8 mouse cellular contexts compared by ENCODE assay signal in the genomic region with DNA sequence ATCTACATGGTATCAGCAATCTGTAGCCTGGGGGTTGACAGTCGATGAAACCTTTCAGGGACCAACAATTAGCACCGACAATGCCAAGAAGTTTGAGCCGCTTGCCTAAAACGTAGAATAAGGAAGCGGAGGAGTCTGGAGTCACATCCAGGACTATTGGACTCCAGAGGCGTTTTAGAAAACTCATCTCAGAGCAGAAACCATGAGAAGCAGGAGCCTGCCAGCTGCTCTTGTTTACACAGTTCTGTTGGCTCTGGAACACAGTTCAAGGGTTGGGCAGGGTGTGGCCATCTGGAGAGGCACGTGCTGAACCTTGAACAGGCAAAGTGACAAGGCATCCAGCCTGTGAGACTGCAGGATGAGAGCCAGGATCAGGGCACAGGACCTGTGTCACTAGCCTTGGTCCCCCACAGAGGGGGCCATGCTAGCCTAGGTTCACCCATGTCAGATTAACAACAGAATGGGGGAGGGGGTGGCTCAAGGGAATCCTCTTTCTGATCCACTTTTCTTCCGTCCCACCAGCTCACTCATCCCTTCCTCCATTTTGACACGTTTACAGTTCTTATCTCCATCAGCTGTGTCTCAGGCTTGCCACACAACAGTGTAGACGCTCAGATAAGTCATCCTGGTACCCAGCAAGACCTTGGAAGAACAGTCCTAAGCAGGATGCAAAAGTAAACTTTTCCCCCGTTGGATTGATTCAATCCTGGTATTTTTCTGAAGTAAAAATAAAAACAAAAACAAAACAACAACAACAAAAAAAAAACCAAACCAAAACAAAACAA. TPM values are rescaled to one million over a fixed set of nuclear protein-coding genes. Genes with fewer than 3 reads are reported as not detected.
DNase-seq lines count a peak whose midpoint lies in the region; ATAC-seq lines count a peak whose summit lies in the region.

No protein-coding gene starts in this region.

- no peak for ATAC-seq in hindbrain, embryonic 11.5 days (ENCODE audit: low FRiP score)
- ATAC-seq in kidney, embryonic 14.5 days (ENCODE audit: low FRiP score, low TSS enrichment) = no peak
- peak; percentile 49 for ATAC-seq in lung, embryonic 16.5 days (ENCODE audit: low read depth)
- no peak for ATAC-seq in erythroid progenitor cell, adult 5-6 weeks (replicated peaks; ENCODE audit: low FRiP score, poor library complexity, severe bottlenecking)

- peaks cover 39% of the 10 kb centered on the region for H3K4me1 ChIP-seq in hindbrain, embryonic 10.5 days (replicated peaks)
- no peaks in the 10 kb centered on the region for H3K4me1 ChIP-seq in hindbrain, embryonic 11.5 days (replicated peaks; ENCODE audit: control insufficient read depth, insufficient read depth, low read length)
- H3K4me1 ChIP-seq in kidney, embryonic 14.5 days (ENCODE audit: control insufficient read depth, insufficient read depth, low read length) = peaks cover 27% of the 10 kb centered on the region
- peaks cover 47% of the 10 kb centered on the region for H3K4me1 ChIP-seq in lung, embryonic 16.5 days (replicated peaks; ENCODE audit: control insufficient read depth, insufficient read depth, low read length)

- no peak overlapping the region for H3K9ac ChIP-seq in hindbrain, embryonic 11.5 days (ENCODE audit: low read depth, low read length)
- no peak overlapping the region for H3K9ac ChIP-seq in kidney, embryonic 14.5 days (ENCODE audit: low read depth, low read length)
- no peak overlapping the region for H3K9ac ChIP-seq in lung, embryonic 16.5 days (ENCODE audit: low read length)

- H3K4me3 ChIP-seq in hindbrain, embryonic 10.5 days = no peak overlapping the region
- no peak overlapping the region for H3K4me3 ChIP-seq in hindbrain, embryonic 11.5 days (ENCODE audit: low read depth, low read length)
- no peak overlapping the region for H3K4me3 ChIP-seq in kidney, embryonic 14.5 days (ENCODE audit: low read length)
- H3K4me3 ChIP-seq in lung, embryonic 16.5 days (ENCODE audit: low read length) = no peak overlapping the region

- no peak for DNase-seq in hindbrain, embryonic 10.5 days (ENCODE audit: low spot score)
- no peak for DNase-seq in hindbrain, embryonic 11.5 days (ENCODE audit: low spot score)
- peak; percentile 99 for DNase-seq in heart, adult 11 months
- no peak for DNase-seq in thymus, postnatal 0 days (ENCODE audit: low spot score)
- no peak for DNase-seq in spleen, adult 12 weeks (ENCODE audit: low spot score)

- no peaks in the 10 kb centered on the region for H3K27me3 ChIP-seq in hindbrain, embryonic 10.5 days (ENCODE audit: insufficient read depth, poor library complexity, severe bottlenecking)
- no peaks in the 10 kb centered on the region for H3K27me3 ChIP-seq in hindbrain, embryonic 11.5 days (ENCODE audit: control insufficient read depth, insufficient read depth, low read length)
- no peaks in the 10 kb centered on the region for H3K27me3 ChIP-seq in kidney, embryonic 14.5 days (ENCODE audit: control insufficient read depth, insufficient read depth, low read length)
- H3K27me3 ChIP-seq in lung, embryonic 16.5 days (ENCODE audit: control insufficient read depth, insufficient read depth, low read depth, low read length) = no peaks in the 10 kb centered on the region

- H3K36me3 ChIP-seq in hindbrain, embryonic 10.5 days = peaks cover 5% of the 10 kb centered on the region; the same call in 1 of the 2 replicates
- H3K36me3 ChIP-seq in hindbrain, embryonic 11.5 days (ENCODE audit: control insufficient read depth, insufficient read depth, low read length) = no peaks in the 10 kb centered on the region
- H3K36me3 ChIP-seq in kidney, embryonic 14.5 days (ENCODE audit: control insufficient read depth, insufficient read depth, low read length) = peaks cover 5% of the 10 kb centered on the region
- H3K36me3 ChIP-seq in lung, embryonic 16.5 days (ENCODE audit: control insufficient read depth, insufficient read depth, low read length) = peaks cover 5% of the 10 kb centered on the region

- no peak overlapping the region for H3K4me2 ChIP-seq in hindbrain, embryonic 11.5 days (replicated peaks; ENCODE audit: low read depth, low read length)
- no peak overlapping the region for H3K4me2 ChIP-seq in kidney, embryonic 14.5 days (replicated peaks; ENCODE audit: low read depth, low read length)
- H3K4me2 ChIP-seq in lung, embryonic 16.5 days (ENCODE audit: low read depth, low read length) = no peak overlapping the region

- WGBS in hindbrain, embryonic 10.5 days = 77% methylated on average over 11 of the region's 11 CpGs
- WGBS in hindbrain, embryonic 11.5 days = 83% methylated on average over 11 of the region's 11 CpGs
- WGBS in kidney, embryonic 14.5 days = 65% methylated on average over 11 of the region's 11 CpGs
- WGBS in lung, embryonic 16.5 days = 36% methylated on average over 11 of the region's 11 CpGs

- H3K27ac ChIP-seq in hindbrain, embryonic 10.5 days = peak overlapping the region; percentile 40
- H3K27ac ChIP-seq in hindbrain, embryonic 11.5 days (ENCODE audit: low read depth, low read length) = no peak overlapping the region
- H3K27ac ChIP-seq in kidney, embryonic 14.5 days (ENCODE audit: low read depth, low read length) = peak overlapping the region; percentile 38; the same call in 1 of the 2 replicates
- H3K27ac ChIP-seq in lung, embryonic 16.5 days (ENCODE audit: low read length) = peak overlapping the region; percentile 89

- 0 out of 2 replicates have a peak, but pooled peaks cover 10% of the 10 kb centered on the region for H3K9me3 ChIP-seq in hindbrain, embryonic 10.5 days
- no peaks in the 10 kb centered on the region for H3K9me3 ChIP-seq in hindbrain, embryonic 11.5 days (ENCODE audit: control insufficient read depth, low read length)
- H3K9me3 ChIP-seq in kidney, embryonic 14.5 days (ENCODE audit: control insufficient read depth, low read length) = peaks cover 12% of the 10 kb centered on the region; the same call in 1 of the 2 replicates
- H3K9me3 ChIP-seq in lung, embryonic 16.5 days (ENCODE audit: control insufficient read depth, low read length) = 0 out of 2 replicates have a peak, but pooled peaks cover 4% of the 10 kb centered on the region

RNA-seq across cellular contexts. Expression of a gene that starts 23.1 kb away (rescaled TPM):
- polyA plus RNA-seq in hindbrain, embryonic 10.5 days (2016; fragmentation: Nextera tagmentation; extraction: Ambion mirVana) = 17.3 and 20.8 TPM in 2 replicates
- polyA plus RNA-seq in hindbrain, embryonic 11.5 days (2014; fragmentation: Nextera tagmentation; extraction: Ambion mirVana) = 16.9 and 18.7 TPM in 2 replicates
- 20.7 and 37.8 TPM in 2 replicates for polyA plus RNA-seq in kidney, embryonic 14.5 days (2014; fragmentation: Nextera tagmentation; extraction: Ambion mirVana)
- polyA plus RNA-seq in lung, embryonic 16.5 days (2015; fragmentation: Nextera tagmentation; extraction: Ambion mirVana) = 59.0 and 64.4 TPM in 2 replicates
- polyA plus RNA-seq in thymus, postnatal 0 days (2015; fragmentation: Nextera tagmentation; extraction: Ambion mirVana) = 8.9 and 9.7 TPM in 2 replicates
- total RNA-seq in erythroid progenitor cell, adult 5-6 weeks (2015; ENCODE audit: low replicate concordance) = 1.7 and 2.2 TPM in 2 replicates
- 5.4 and 12.9 TPM in 2 replicates for total RNA-seq in erythroid progenitor cell, adult 5-6 weeks (2017; ENCODE audit: low replicate concordance)
